Mouse (Mus musculus) cerebellum, adult 2 months (tissue): ENCODE measurements around the gene Cd70. TPM values are rescaled to one million over a fixed set of nuclear protein-coding genes. Genes with fewer than 3 reads are reported as not detected.

Experiments used
- DNase-seq, 2 experiments: peaks; one replicate each; pipeline ENCODE4 v3.0.0; 2021
- H3K27ac ChIP-seq: fragments of 200-500 bp; 2 replicates; pipeline ENCODE4 v1.5.1; 2012; ENCODE audit warnings: low read length, control low read depth, inconsistent platforms; ENCODE audit not compliant: insufficient read depth
- H3K27me3 ChIP-seq: fragments of 200-500 bp; 2 replicates; pipeline ENCODE4 v1.6.1; 2012; ENCODE audit warnings: inconsistent platforms, mild to moderate bottlenecking, low read length, moderate library complexity; ENCODE audit not compliant: control insufficient read depth, insufficient read depth
- H3K4me1 ChIP-seq: fragments of 200-500 bp; 2 replicates; pipeline ENCODE4 v1.6.1; 2011; ENCODE audit warnings: low read length; ENCODE audit not compliant: control insufficient read depth, insufficient read depth
- H3K4me3 ChIP-seq: fragments of 200-500 bp; replicated peaks from 2 replicates; pipeline ENCODE3; 2011; ENCODE audit warnings: mild to moderate bottlenecking, low read depth, low read length, control low read depth; ENCODE audit not compliant: insufficient read depth
- CTCF ChIP-seq: fragments of 200-500 bp; IDR thresholded peaks from 2 replicates; pipeline ENCODE4 v1.5.1; 2011; ENCODE audit warnings: low read depth, mild to moderate bottlenecking, control low read depth, low read length, moderate library complexity, borderline replicate concordance; ENCODE audit not compliant: insufficient read depth
- POLR2A ChIP-seq: fragments of 200-500 bp; IDR thresholded peaks from 2 replicates; pipeline ENCODE4 v1.6.1; 2011; ENCODE audit warnings: low read length, control low read depth, borderline replicate concordance; ENCODE audit not compliant: insufficient read depth
- WGBS: fragments of 180-500 bp; shearing (Covaris S2); methylation state at CpG from one replicate; pipeline ENCODE4 v1.1.7; 2018; 5-methylcytosine and 5-hydroxymethylcytosine counted together
- polyA plus RNA-seq: library from polyadenylated mRNA; depleted of rRNA; stranded (reverse); fragments of >200 nt; gene quantifications from 2 replicates; pipeline ENCODE4 v1.2.3, GENCODE M21; 2012

The Cd70 gene
- polyA plus RNA-seq, 1 experiment: 12.5 TPM

- Histone ChIP-seq H3K4me1 (no peaks in the 10 kb centered on the region), H3K4me3 (no peak overlapping the region), H3K27ac (no peak overlapping the region), H3K27me3 (no peaks in the 10 kb centered on the region)
- WGBS: 28% methylated on average over 8 of the region's 8 CpGs
- DNase-seq: no peak
- peak; percentile 22; the same call in 1 of the 2 replicates for TF ChIP-seq CTCF
- no peak for TF ChIP-seq POLR2A
Measured at GRCm38 (mm10) chr17:57180363-57180762, 30.8 kb upstream of the Cd70 start.

GRCm38 (mm10) chr17:57173351-57173750 lies 23.8 kb upstream of the Cd70 start:
- Histone ChIP-seq H3K4me3 (no peak overlapping the region), H3K4me1 (no peaks in the 10 kb centered on the region), H3K27ac (no peak overlapping the region), H3K27me3 (no peaks in the 10 kb centered on the region)
- WGBS: 56% methylated on average over 4 of the region's 4 CpGs
- no peak for TF ChIP-seq CTCF
- TF ChIP-seq POLR2A: no peak
- no peak for DNase-seq

DNA sequence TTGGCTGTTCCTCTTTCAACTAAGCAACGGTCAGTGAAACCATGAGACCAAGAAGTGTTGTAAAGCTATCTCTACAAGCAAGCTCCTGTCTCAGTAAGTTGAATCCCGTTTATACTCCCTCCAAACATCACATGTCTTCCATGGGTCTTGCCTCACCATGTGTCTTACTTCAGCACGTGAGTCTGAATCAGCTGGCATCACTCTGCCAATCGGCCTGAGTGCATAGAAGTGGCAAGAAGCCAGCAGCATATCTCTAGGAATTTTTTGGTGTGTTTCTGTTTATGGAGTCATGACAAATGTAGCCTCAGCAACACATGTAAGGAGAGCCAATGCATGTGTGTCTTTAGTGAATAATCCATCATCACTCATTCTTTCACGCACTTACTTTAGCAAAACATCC lies 22.8 kb upstream of the Cd70 start:
- 51% methylated on average over 5 of the region's 5 CpGs for WGBS
- Histone ChIP-seq H3K4me3 (no peak overlapping the region), H3K27ac (no peak overlapping the region), H3K4me1 (no peaks in the 10 kb centered on the region), H3K27me3 (no peaks in the 10 kb centered on the region)
- TF ChIP-seq CTCF (no peak), POLR2A (no peak)
- DNase-seq: no peak

- Histone ChIP-seq H3K27me3 (no peaks in the 10 kb centered on the region), H3K4me3 (no peak overlapping the region), H3K27ac (no peak overlapping the region), H3K4me1 (no peaks in the 10 kb centered on the region)
- TF ChIP-seq CTCF (no peak), POLR2A (no peak)
- 58% methylated on average over 5 of the region's 5 CpGs for WGBS
- no peak for DNase-seq
Measured at GRCm38 (mm10) chr17:57170616-57171260, 21.2 kb upstream of the Cd70 start.

DNA sequence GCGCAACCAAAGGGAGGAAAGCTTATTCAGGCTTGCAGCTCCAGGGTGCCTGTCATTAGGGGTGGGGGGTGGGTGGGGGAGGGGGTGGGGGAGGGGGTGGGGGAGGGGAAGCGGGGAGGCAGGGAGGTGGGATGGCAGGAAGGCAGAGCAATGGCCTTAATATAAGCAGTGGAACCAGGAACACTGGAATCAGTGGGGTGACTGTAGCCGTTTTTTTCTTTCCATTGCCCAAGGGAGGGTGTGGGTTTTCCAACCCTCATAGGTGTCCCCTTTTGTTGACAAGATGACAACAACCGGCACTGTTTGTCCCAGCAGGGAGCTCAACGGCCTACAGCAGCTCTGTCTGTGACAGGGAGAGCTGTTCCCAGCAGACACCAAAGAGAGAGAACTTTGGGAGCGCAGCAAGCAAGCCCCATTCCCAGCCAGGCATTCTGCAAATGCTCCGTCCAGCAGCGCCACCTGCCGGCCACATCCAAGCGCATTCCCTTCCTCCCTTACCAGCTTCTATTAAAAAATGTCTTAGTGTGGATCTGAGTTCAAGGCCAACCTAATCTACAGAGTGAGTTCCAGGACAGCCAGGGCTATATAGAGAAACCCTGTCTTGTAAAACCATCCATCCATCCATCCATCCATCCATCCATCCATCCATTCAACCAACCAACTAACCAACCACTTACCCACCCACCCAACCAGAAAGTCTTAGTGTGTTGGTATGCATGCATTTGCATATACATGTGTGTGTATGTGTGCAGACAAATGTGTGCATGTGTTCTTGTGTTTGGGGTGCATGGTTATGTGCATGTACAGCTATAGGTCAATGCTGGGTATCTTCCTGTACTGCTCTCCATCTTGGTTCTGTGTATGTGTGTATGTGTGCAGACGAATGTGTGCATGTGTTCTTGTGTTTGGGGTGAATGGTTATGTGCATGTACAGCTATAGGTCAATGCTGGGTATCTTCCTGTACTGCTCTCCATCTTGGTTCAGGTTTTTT lies 17.5 kb upstream of the Cd70 start:
- DNase-seq: peak; percentile 78 to 91
- TF ChIP-seq POLR2A (no peak), CTCF (peak; percentile 91)
- H3K27me3 ChIP-seq: no peaks in the 10 kb centered on the region
- H3K4me3 ChIP-seq: no peak overlapping the region
- H3K27ac ChIP-seq: no peak overlapping the region
- WGBS: 11% methylated on average over 11 of the region's 11 CpGs
- no peaks in the 10 kb centered on the region for H3K4me1 ChIP-seq

GRCm38 (mm10) chr17:57153787-57154186 lies 4.2 kb upstream of the Cd70 start:
- no peak for DNase-seq
- Histone ChIP-seq H3K4me1 (no peaks in the 10 kb centered on the region), H3K27ac (no peak overlapping the region), H3K4me3 (no peak overlapping the region), H3K27me3 (no peaks in the 10 kb centered on the region; the same call in 1 of the 2 replicates)
- no peak for TF ChIP-seq CTCF
- no peak for TF ChIP-seq POLR2A
- WGBS: 80% methylated on average over 4 of the region's 4 CpGs

GRCm38 (mm10) chr17:57153006-57153405 lies 3.4 kb upstream of the Cd70 start:
- TF ChIP-seq POLR2A (no peak), CTCF (no peak)
- Histone ChIP-seq H3K4me1 (no peaks in the 10 kb centered on the region), H3K4me3 (no peak overlapping the region), H3K27me3 (no peaks in the 10 kb centered on the region; the same call in 1 of the 2 replicates), H3K27ac (no peak overlapping the region)
- no peak for DNase-seq
- 71% methylated on average over 6 of the region's 6 CpGs for WGBS

DNA sequence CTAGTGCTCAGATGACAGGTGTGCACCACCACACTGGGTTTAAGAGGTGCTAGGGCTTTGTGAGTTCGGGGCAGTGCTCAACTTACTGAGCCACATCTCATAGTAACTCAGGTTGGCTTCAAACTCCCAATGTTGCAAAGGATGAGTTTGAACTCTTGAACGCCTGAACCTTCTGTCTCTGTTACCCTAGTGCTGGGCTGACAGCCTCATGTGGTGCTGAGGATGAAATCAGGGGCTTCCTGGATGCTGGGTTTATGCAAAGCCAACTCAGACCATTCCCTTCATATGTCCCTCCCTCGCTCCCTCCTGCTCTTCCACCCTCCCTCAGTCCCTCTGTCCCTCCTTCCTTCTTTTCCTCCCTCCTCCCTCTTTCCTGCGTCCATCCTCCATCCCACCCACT lies 1.2 kb downstream of the Cd70 start:
- H3K27me3 ChIP-seq: no peaks in the 10 kb centered on the region; the same call in 1 of the 2 replicates
- H3K4me3 ChIP-seq: no peak overlapping the region
- no peak overlapping the region for H3K27ac ChIP-seq
- no peak for TF ChIP-seq POLR2A
- no peak for TF ChIP-seq CTCF
- WGBS: 87% methylated on average over 4 of the region's 4 CpGs
- H3K4me1 ChIP-seq: no peaks in the 10 kb centered on the region
- no peak for DNase-seq
